Mouse (Mus musculus) midbrain, embryonic 14.5 days (tissue): ENCODE results near the gene Tmem178b. TPM values are rescaled to one million over a fixed set of nuclear protein-coding genes. Genes with fewer than 3 reads are reported as not detected.

Experiments used
- ATAC-seq: fragments of 200-750 bp; cut with Nextera tagmentation; 2 replicates; pipeline ENCODE4 v1.8.0; 2017; ENCODE audit warnings: moderate number of reproducible peaks, moderate library complexity; ENCODE audit not compliant: low FRiP score, low TSS enrichment
- DNase-seq: peaks from one replicate; pipeline ENCODE4 v3.0.0-alpha.2; 2015
- H3K27ac ChIP-seq: fragments of 300-500 bp; sonication (generic); replicated peaks from 2 replicates; pipeline ENCODE4 v1.5.1; 2014; ENCODE audit warnings: mild to moderate bottlenecking, low read depth, low read length, moderate library complexity
- H3K27me3 ChIP-seq: fragments of 300-500 bp; sonication (generic); 2 replicates; pipeline ENCODE4 v1.6.1; 2014; ENCODE audit warnings: low read length, control low read depth, mixed read lengths; ENCODE audit not compliant: control insufficient read depth, insufficient read depth
- H3K36me3 ChIP-seq: fragments of 300-500 bp; sonication (generic); 2 replicates; pipeline ENCODE4 v1.6.1; 2014; ENCODE audit warnings: low read length, control low read depth; ENCODE audit not compliant: control insufficient read depth, insufficient read depth
- H3K4me1 ChIP-seq: fragments of 300-500 bp; sonication (generic); 2 replicates; pipeline ENCODE4 v1.6.1; 2014; ENCODE audit warnings: mild to moderate bottlenecking, antibody characterized with exemption, low read length, control low read depth; ENCODE audit not compliant: control insufficient read depth, insufficient read depth
- H3K4me2 ChIP-seq: fragments of 300-500 bp; sonication (generic); 2 replicates; pipeline ENCODE4 v1.6.1; 2014; ENCODE audit warnings: mild to moderate bottlenecking, low read length, moderate library complexity
- H3K4me3 ChIP-seq: fragments of 300-500 bp; sonication (generic); replicated peaks from 2 replicates; pipeline ENCODE4 v1.5.1; 2014; ENCODE audit warnings: low read depth, low read length
- H3K9ac ChIP-seq: fragments of 300-500 bp; sonication (generic); replicated peaks from 2 replicates; pipeline ENCODE4 v1.6.1; 2014; ENCODE audit warnings: mild to moderate bottlenecking, low read length, moderate library complexity
- H3K9me3 ChIP-seq: fragments of 300-500 bp; sonication (generic); 2 replicates; pipeline ENCODE4 v1.6.1; 2016; ENCODE audit warnings: low read length, control low read depth, mixed read lengths; ENCODE audit not compliant: control insufficient read depth
- WGBS: fragments of 180-500 bp; shearing (Covaris S2); extraction: QIAGEN DNeasy Blood & Tissue Kit; methylation state at CpG from one replicate; pipeline ENCODE4 v1.1.7; 2014; 5-methylcytosine and 5-hydroxymethylcytosine counted together
- polyA plus RNA-seq: library from polyadenylated mRNA; unstranded; fragments of >200 nt; fragmentation: Nextera tagmentation; extraction: Ambion mirVana; gene quantifications from 2 replicates; pipeline ENCODE4 v1.2.1, GENCODE M21; 2014

The Tmem178b gene
- polyA plus RNA-seq, 1 experiment from 2014 or later: 44.6 TPM

- no peak overlapping the region for H3K9ac ChIP-seq
- DNase-seq (no peak), ATAC-seq (no peak)
- peaks cover 14% of the 10 kb centered on the region for H3K4me1 ChIP-seq
- no peaks in the 10 kb centered on the region for H3K9me3 ChIP-seq
- no peak overlapping the region for H3K4me2 ChIP-seq
- H3K27me3 ChIP-seq: no peaks in the 10 kb centered on the region
- H3K36me3 ChIP-seq: no peaks in the 10 kb centered on the region
- H3K4me3 ChIP-seq: no peak overlapping the region
- H3K27ac ChIP-seq: no peak overlapping the region
- 90% methylated on average over 2 of the region's 2 CpGs for WGBS
These were observed 42.7 kb downstream of the Tmem178b start for GRCm38 (mm10) chr6:39915636-39916281.

DNA sequence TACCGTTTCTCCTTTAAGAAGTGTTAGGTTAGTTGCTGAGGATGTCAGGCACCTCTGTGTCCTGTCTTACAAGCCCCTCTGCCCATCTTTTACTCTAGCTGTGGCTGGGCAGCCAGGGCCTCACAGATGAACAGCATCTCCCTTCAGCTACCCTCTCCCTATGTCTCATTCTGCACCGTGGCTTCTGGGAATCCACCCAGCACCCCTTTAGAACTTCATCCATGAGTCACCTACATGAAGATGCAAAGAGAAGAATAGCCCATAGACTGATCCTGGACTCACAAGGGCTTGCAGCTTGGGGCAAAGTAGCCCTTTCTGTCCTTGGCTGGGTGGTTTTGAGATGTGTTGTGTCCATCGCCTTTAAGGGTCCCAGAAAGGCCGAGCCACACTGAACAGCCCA, 43.4 kb downstream of the Tmem178b start:
- WGBS: 89% methylated on average over 4 of the region's 4 CpGs
- Histone ChIP-seq H3K27me3 (no peaks in the 10 kb centered on the region), H3K4me1 (peaks cover 14% of the 10 kb centered on the region), H3K4me3 (no peak overlapping the region), H3K36me3 (no peaks in the 10 kb centered on the region), H3K27ac (no peak overlapping the region), H3K4me2 (no peak overlapping the region), H3K9ac (no peak overlapping the region), H3K9me3 (no peaks in the 10 kb centered on the region)
- no peak for DNase-seq
- ATAC-seq: no peak

DNA sequence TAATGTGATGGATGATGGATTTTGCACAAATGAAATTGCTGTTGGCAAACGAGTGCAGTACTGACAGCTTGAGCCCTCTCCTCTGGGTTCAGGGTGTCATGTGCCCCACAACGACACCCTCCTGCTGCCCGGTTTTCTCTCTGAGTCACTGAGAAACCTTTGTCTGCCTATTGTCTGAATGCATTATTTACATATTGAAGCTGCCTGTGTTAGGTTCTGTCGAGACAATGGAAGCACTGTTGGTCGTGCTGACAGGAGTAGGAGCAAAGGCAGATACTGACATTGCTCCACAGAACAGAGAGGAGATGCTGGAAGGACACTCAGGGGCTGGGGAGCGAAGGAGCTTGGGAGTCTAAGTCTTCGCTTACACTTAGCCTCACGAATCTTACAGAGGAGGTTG, 44.2 kb downstream of the Tmem178b start:
- peak; percentile 35 for DNase-seq
- no peak for ATAC-seq
- H3K9ac ChIP-seq: peak overlapping the region; percentile 23; the same call in 1 of the 2 replicates

GRCm38 (mm10) chr6:39917729-39918128, 44.7 kb downstream of the Tmem178b start:
- H3K4me2 ChIP-seq: no peak overlapping the region
- DNase-seq: no peak
- peaks cover 14% of the 10 kb centered on the region for H3K4me1 ChIP-seq
- no peaks in the 10 kb centered on the region for H3K27me3 ChIP-seq
- no peaks in the 10 kb centered on the region for H3K36me3 ChIP-seq
- no peaks in the 10 kb centered on the region for H3K9me3 ChIP-seq
- H3K27ac ChIP-seq: peak overlapping the region; percentile 55; the same call in 1 of the 2 replicates
- ATAC-seq: no peak
- H3K9ac ChIP-seq: no peak overlapping the region
- H3K4me3 ChIP-seq: no peak overlapping the region
- 75% methylated on average over 6 of the region's 6 CpGs for WGBS

More for the DNA sequence above, 44.2 kb downstream of the Tmem178b start:
- no peaks in the 10 kb centered on the region for H3K36me3 ChIP-seq
- H3K9me3 ChIP-seq: no peaks in the 10 kb centered on the region
- peak overlapping the region; percentile 55; the same call in 1 of the 2 replicates for H3K27ac ChIP-seq
- H3K4me3 ChIP-seq: no peak overlapping the region
- H3K27me3 ChIP-seq: no peaks in the 10 kb centered on the region
- peaks cover 14% of the 10 kb centered on the region for H3K4me1 ChIP-seq
- no peak overlapping the region for H3K4me2 ChIP-seq
- 20% methylated on average over 8 of the region's 8 CpGs for WGBS

- ATAC-seq (no peak), DNase-seq (peak; percentile 27)
- Histone ChIP-seq H3K4me3 (no peak overlapping the region), H3K4me2 (no peak overlapping the region), H3K4me1 (peaks cover 14% of the 10 kb centered on the region), H3K27ac (no peak overlapping the region), H3K9ac (no peak overlapping the region), H3K9me3 (no peaks in the 10 kb centered on the region), H3K27me3 (no peaks in the 10 kb centered on the region), H3K36me3 (no peaks in the 10 kb centered on the region)
- WGBS: 87% methylated on average over 6 of the region's 6 CpGs
These were observed 46.1 kb downstream of the Tmem178b start for GRCm38 (mm10) chr6:39919011-39919709.

- H3K4me1 ChIP-seq: no peaks in the 10 kb centered on the region; the same call in 1 of the 2 replicates
- ATAC-seq (no peak), DNase-seq (no peak)
- H3K4me3 ChIP-seq: no peak overlapping the region
- H3K9ac ChIP-seq: no peak overlapping the region
- no peaks in the 10 kb centered on the region for H3K9me3 ChIP-seq
- H3K36me3 ChIP-seq: no peaks in the 10 kb centered on the region
- WGBS: 87% methylated on average over 10 of the region's 10 CpGs
- no peak overlapping the region for H3K27ac ChIP-seq
- no peak overlapping the region for H3K4me2 ChIP-seq
- H3K27me3 ChIP-seq: no peaks in the 10 kb centered on the region
These were observed 53.4 kb downstream of the Tmem178b start for GRCm38 (mm10) chr6:39926442-39926841.

DNA sequence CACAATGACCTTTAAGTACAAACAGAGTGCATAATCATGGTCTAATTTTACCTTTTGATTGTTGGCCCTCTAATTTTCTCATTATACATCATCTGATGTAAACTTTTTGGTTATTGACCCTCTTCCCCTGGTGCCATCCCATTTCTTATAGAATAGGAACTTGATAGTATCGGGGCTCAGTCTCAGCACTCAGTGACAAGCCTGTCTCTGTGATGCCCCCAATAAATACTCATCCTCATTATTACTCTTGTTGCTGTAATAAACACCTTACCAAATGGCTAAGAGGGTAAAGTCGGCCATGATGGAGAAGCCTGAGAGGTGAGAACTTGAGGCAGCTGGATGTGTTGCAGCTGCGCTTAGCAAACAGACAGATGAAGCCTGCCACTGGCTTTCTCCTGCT, 63.5 kb downstream of the Tmem178b start:
- Histone ChIP-seq H3K9me3 (no peaks in the 10 kb centered on the region), H3K4me1 (no peaks in the 10 kb centered on the region), H3K36me3 (no peaks in the 10 kb centered on the region), H3K4me3 (no peak overlapping the region), H3K27ac (no peak overlapping the region), H3K27me3 (no peaks in the 10 kb centered on the region), H3K9ac (no peak overlapping the region), H3K4me2 (no peak overlapping the region)
- WGBS: 92% methylated on average over 3 of the region's 3 CpGs
- ATAC-seq: no peak
- DNase-seq: no peak

GRCm38 (mm10) chr6:39940920-39941319, 67.8 kb downstream of the Tmem178b start:
- ATAC-seq (no peak), DNase-seq (no peak)
- Histone ChIP-seq H3K4me2 (no peak overlapping the region), H3K4me1 (peaks cover 4% of the 10 kb centered on the region), H3K27ac (no peak overlapping the region), H3K27me3 (no peaks in the 10 kb centered on the region), H3K36me3 (no peaks in the 10 kb centered on the region), H3K9me3 (no peaks in the 10 kb centered on the region), H3K4me3 (no peak overlapping the region), H3K9ac (no peak overlapping the region)
- WGBS: 86% methylated on average over 7 of the region's 7 CpGs

DNA sequence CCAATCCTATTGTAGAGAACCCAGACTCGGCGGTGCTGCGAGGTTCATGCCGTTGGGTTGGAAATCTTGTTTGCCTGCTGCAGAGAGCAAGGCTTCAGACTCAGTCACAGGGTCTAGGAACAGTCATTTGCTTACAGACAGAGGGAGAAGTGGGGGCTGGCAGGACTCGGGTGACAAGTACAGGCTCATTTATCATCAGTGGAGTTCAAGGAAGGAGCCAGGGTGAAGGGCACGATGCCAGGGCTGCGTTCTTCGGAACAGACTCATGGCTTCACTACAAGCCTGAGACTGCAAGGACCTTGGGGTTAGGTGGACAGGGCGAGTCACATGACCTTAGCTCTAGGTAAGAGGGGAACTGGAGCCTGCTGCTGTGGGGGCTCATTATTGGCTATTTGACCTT, 71.8 kb downstream of the Tmem178b start:
- H3K36me3 ChIP-seq: no peaks in the 10 kb centered on the region
- no peak overlapping the region for H3K9ac ChIP-seq
- H3K4me3 ChIP-seq: no peak overlapping the region
- no peaks in the 10 kb centered on the region for H3K9me3 ChIP-seq
- H3K27ac ChIP-seq: no peak overlapping the region
- DNase-seq (no peak), ATAC-seq (no peak)
- peaks cover 10% of the 10 kb centered on the region for H3K4me1 ChIP-seq
- no peak overlapping the region for H3K4me2 ChIP-seq
- 91% methylated on average over 9 of the region's 9 CpGs for WGBS
- H3K27me3 ChIP-seq: no peaks in the 10 kb centered on the region
